15 mouse cellular contexts compared by ENCODE assay signal in the genomic region with DNA sequence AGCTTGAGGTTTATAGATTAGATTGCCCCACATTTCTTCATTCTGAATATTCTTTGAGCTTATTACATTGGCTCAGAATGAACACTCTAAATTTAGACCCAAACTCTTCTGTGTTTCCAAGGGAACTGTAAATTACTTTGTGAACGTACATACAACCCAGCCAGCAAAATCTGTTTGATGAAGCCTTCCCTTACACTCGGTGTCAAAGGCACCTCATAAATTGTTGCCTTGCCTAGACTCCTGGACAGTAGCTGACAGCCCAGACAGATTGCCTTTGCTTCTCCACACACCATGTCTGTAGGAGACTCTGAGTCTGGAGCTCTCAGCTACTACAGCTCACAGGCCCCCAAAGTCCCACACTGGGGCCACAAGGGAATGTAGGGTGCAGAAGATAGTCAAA.
DNase-seq lines count a peak whose midpoint lies in the region; ATAC-seq and TF ChIP-seq lines count a peak whose summit lies in the region.
"Had no signal": no experiment of that assay in that cellular context is flagged by ENCODE, and none has a peak within 500 bp of the region (broad histone marks: within the 10 kb centered on the region; RNA-seq: fewer than 3 reads in every experiment).

No protein-coding gene starts in this region.

- H3K4me2 ChIP-seq in midbrain, postnatal 0 days (ENCODE audit: low read depth, low read length, poor library complexity, severe bottlenecking): no peak overlapping the region
- H3K4me2 ChIP-seq: embryonic facial prominence, embryonic 15.5 days; liver, embryonic 12.5 days; lung, embryonic 15.5 days; neural tube, embryonic 12.5 days; stomach, embryonic 15.5 days had no signal

- H3K9me3 ChIP-seq in midbrain, postnatal 0 days (ENCODE audit: low read length): no peaks in the 10 kb centered on the region
- H3K9me3 ChIP-seq in midbrain, embryonic 10.5 days (replicated peaks): no peaks in the 10 kb centered on the region
- H3K9me3 ChIP-seq: embryonic facial prominence, embryonic 15.5 days; liver, embryonic 12.5 days; lung, embryonic 15.5 days; neural tube, embryonic 12.5 days; stomach, embryonic 15.5 days had no signal

- no peak for TF ChIP-seq CTCF in midbrain, postnatal 0 days (IDR thresholded peaks at IDR 0.05)

- ATAC-seq in midbrain, postnatal 0 days (ENCODE audit: low FRiP score): no peak
- ATAC-seq: liver, embryonic 12.5 days; midbrain, embryonic 16.5 days had no signal

- WGBS in midbrain, postnatal 0 days: 54% methylated on average over 2 of the region's 2 CpGs
- 88% methylated on average over 2 of the region's 2 CpGs for WGBS in midbrain, embryonic 10.5 days

- no peaks in the 10 kb centered on the region for H3K4me1 ChIP-seq in midbrain, postnatal 0 days (ENCODE audit: insufficient read depth, low read length)
- H3K4me1 ChIP-seq in midbrain, embryonic 10.5 days: no peaks in the 10 kb centered on the region
- H3K4me1 ChIP-seq: liver, embryonic 12.5 days; lung, embryonic 15.5 days; neural tube, embryonic 12.5 days; stomach, embryonic 15.5 days had no signal

- intact Hi-C loops in left cerebral cortex, postnatal 25 days (cut with DNase I): loop anchor here (5.0 kb wide), 1 partner anchor 50 kb away; no protein-coding TSS in a partner anchor

- H3K27me3 ChIP-seq in midbrain, postnatal 0 days (ENCODE audit: insufficient read depth, low read length): no peaks in the 10 kb centered on the region
- no peaks in the 10 kb centered on the region for H3K27me3 ChIP-seq in midbrain, embryonic 10.5 days (ENCODE audit: low read depth, poor library complexity, severe bottlenecking)
- H3K27me3 ChIP-seq: embryonic facial prominence, embryonic 15.5 days; liver, embryonic 12.5 days; lung, embryonic 15.5 days; neural tube, embryonic 12.5 days; stomach, embryonic 15.5 days had no signal

- no peaks in the 10 kb centered on the region for H3K36me3 ChIP-seq in midbrain, postnatal 0 days (ENCODE audit: insufficient read depth, low read length)
- no peaks in the 10 kb centered on the region for H3K36me3 ChIP-seq in midbrain, embryonic 10.5 days
- H3K36me3 ChIP-seq: embryonic facial prominence, embryonic 15.5 days; liver, embryonic 12.5 days; lung, embryonic 15.5 days; neural tube, embryonic 12.5 days; stomach, embryonic 15.5 days had no signal

- no peak overlapping the region for H3K9ac ChIP-seq in midbrain, postnatal 0 days (replicated peaks; ENCODE audit: low read length, poor library complexity, severe bottlenecking)
- H3K9ac ChIP-seq: embryonic facial prominence, embryonic 15.5 days; liver, embryonic 12.5 days; lung, embryonic 15.5 days; neural tube, embryonic 12.5 days; stomach, embryonic 15.5 days had no signal

- H3K4me3 ChIP-seq in midbrain, postnatal 0 days (ENCODE audit: low read depth, low read length): no peak overlapping the region
- H3K4me3 ChIP-seq in midbrain, embryonic 10.5 days: no peak overlapping the region
- H3K4me3 ChIP-seq: embryonic facial prominence, embryonic 15.5 days; liver, embryonic 12.5 days; lung, embryonic 15.5 days; neural tube, embryonic 12.5 days; stomach, embryonic 15.5 days had no signal

- no peak overlapping the region for H3K27ac ChIP-seq in midbrain, postnatal 0 days (ENCODE audit: low read depth, low read length)
- H3K27ac ChIP-seq in midbrain, embryonic 10.5 days (replicated peaks): no peak overlapping the region
- H3K27ac ChIP-seq: embryonic facial prominence, embryonic 15.5 days; liver, embryonic 12.5 days; lung, embryonic 15.5 days; neural tube, embryonic 12.5 days; stomach, embryonic 15.5 days had no signal

- peak; percentile 18 to 22 for DNase-seq in frontal cortex, postnatal 10 days (ENCODE audit: low spot score in 2 of 2)
- no peak for DNase-seq in frontal cortex, postnatal 25 days (ENCODE audit: low spot score in 2 of 2)
- DNase-seq in midbrain, postnatal 0 days (ENCODE audit: low spot score): peak; percentile 27
- DNase-seq in midbrain, embryonic 10.5 days (ENCODE audit: low spot score): no peak
- DNase-seq in left cerebral cortex, postnatal 25 days (ENCODE audit: low spot score in 2 of 2): peak; percentile 26 to 62
- DNase-seq in urinary bladder, postnatal 25 days (ENCODE audit: low spot score): no peak
- DNase-seq in thymus, postnatal 14 days: no peak
- DNase-seq: cerebellum, adult 2 months; kidney, postnatal 36 days had no signal

Comparison
In these comparisons a context has a peak if more than half of its experiments do, and no peak if none do; other contexts are left out.
1. DNase-seq: peak in frontal cortex, postnatal 10 days (2 of 2), midbrain, postnatal 0 days (single experiment) and left cerebral cortex, postnatal 25 days (2 of 2); none in frontal cortex, postnatal 25 days (0 of 2), midbrain, embryonic 10.5 days (single experiment), urinary bladder, postnatal 25 days (single experiment) and thymus, postnatal 14 days (single experiment).